Mouse (Mus musculus) stomach, embryonic 15.5 days (tissue): ENCODE results near the gene Steap3. TPM values are rescaled to one million over a fixed set of nuclear protein-coding genes. Genes with fewer than 3 reads are reported as not detected.

Source experiments
- ATAC-seq: fragments of 200-750 bp; cut with Nextera tagmentation; 2 replicates; pipeline ENCODE4 v1.8.0; 2017; ENCODE audit warnings: low read depth, moderate number of reproducible peaks, moderate TSS enrichment; ENCODE audit not compliant: insufficient read depth, low FRiP score
- H3K27ac ChIP-seq: fragments of 300-500 bp; sonication (generic); 2 replicates; pipeline ENCODE4 v1.5.1; 2015; ENCODE audit warnings: mild to moderate bottlenecking, inconsistent platforms
- H3K27me3 ChIP-seq: fragments of 300-500 bp; sonication (generic); replicated peaks from 2 replicates; pipeline ENCODE4 v1.6.1; 2015; ENCODE audit warnings: inconsistent platforms
- H3K36me3 ChIP-seq: fragments of 300-500 bp; sonication (generic); 2 replicates; pipeline ENCODE4 v1.6.1; 2015; ENCODE audit warnings: inconsistent platforms
- H3K4me1 ChIP-seq: fragments of 300-500 bp; sonication (generic); 2 replicates; pipeline ENCODE4 v1.6.1; 2015; ENCODE audit warnings: inconsistent platforms
- H3K4me2 ChIP-seq: fragments of 300-500 bp; sonication (generic); 2 replicates; pipeline ENCODE4 v1.6.1; 2015; ENCODE audit warnings: mild to moderate bottlenecking, inconsistent platforms
- H3K4me3 ChIP-seq: fragments of 300-500 bp; sonication (generic); replicated peaks from 2 replicates; pipeline ENCODE4 v1.5.1; 2015; ENCODE audit warnings: inconsistent platforms
- H3K9ac ChIP-seq: fragments of 300-500 bp; sonication (generic); 2 replicates; pipeline ENCODE4 v1.6.1; 2015; ENCODE audit warnings: inconsistent platforms
- H3K9me3 ChIP-seq: fragments of 300-500 bp; sonication (generic); 2 replicates; pipeline ENCODE4 v1.6.1; 2016; ENCODE audit warnings: inconsistent platforms
- WGBS: fragments of 180-500 bp; shearing (Covaris S2); methylation state at CpG from one replicate; pipeline ENCODE4 v1.1.7; 2015; 5-methylcytosine and 5-hydroxymethylcytosine counted together
- polyA plus RNA-seq: library from polyadenylated mRNA; unstranded; fragments of >200 nt; fragmentation: Nextera tagmentation; extraction: Ambion mirVana; gene quantifications from 2 replicates; pipeline ENCODE4 v1.2.1, GENCODE M21; 2015

The Steap3 gene
- polyA plus RNA-seq, 1 experiment from 2014 or later: 7.3 TPM

- no peak overlapping the region for H3K4me2 ChIP-seq
- no peaks in the 10 kb centered on the region for H3K27me3 ChIP-seq
- no peak overlapping the region for H3K27ac ChIP-seq
- no peak for ATAC-seq
- H3K4me1 ChIP-seq: no peaks in the 10 kb centered on the region
- no peak overlapping the region for H3K4me3 ChIP-seq
- 87% methylated on average over 10 of the region's 10 CpGs for WGBS
- no peaks in the 10 kb centered on the region for H3K36me3 ChIP-seq
- H3K9ac ChIP-seq: no peak overlapping the region
- H3K9me3 ChIP-seq: no peaks in the 10 kb centered on the region
Measured at GRCm38 (mm10) chr1:120193586-120193985, 78.9 kb downstream of the Steap3 start.

GRCm38 (mm10) chr1:120192321-120192720 lies 80.2 kb downstream of the Steap3 start:
- no peaks in the 10 kb centered on the region for H3K4me1 ChIP-seq

GRCm38 (mm10) chr1:120190946-120191345 lies 81.6 kb downstream of the Steap3 start:
- no peak for ATAC-seq
- 67% methylated on average over 6 of the region's 6 CpGs for WGBS

More at GRCm38 (mm10) chr1:120192321-120192720, 80.2 kb downstream of the Steap3 start:
- H3K4me2 ChIP-seq: no peak overlapping the region
- no peak overlapping the region for H3K27ac ChIP-seq
- H3K4me3 ChIP-seq: no peak overlapping the region
- 70% methylated on average over 6 of the region's 6 CpGs for WGBS
- no peaks in the 10 kb centered on the region for H3K27me3 ChIP-seq
- no peaks in the 10 kb centered on the region for H3K36me3 ChIP-seq
- no peak overlapping the region for H3K9ac ChIP-seq
- H3K9me3 ChIP-seq: no peaks in the 10 kb centered on the region
- no peak for ATAC-seq

GRCm38 (mm10) chr1:120190300-120190699 lies 82.2 kb downstream of the Steap3 start:
- no peaks in the 10 kb centered on the region for H3K36me3 ChIP-seq
- H3K27me3 ChIP-seq: no peaks in the 10 kb centered on the region
- 93% methylated on average over 2 of the region's 2 CpGs for WGBS
- H3K4me3 ChIP-seq: no peak overlapping the region
- no peak overlapping the region for H3K4me2 ChIP-seq
- H3K27ac ChIP-seq: no peak overlapping the region
- H3K4me1 ChIP-seq: no peaks in the 10 kb centered on the region
- H3K9ac ChIP-seq: no peak overlapping the region
- ATAC-seq: no peak
- no peaks in the 10 kb centered on the region for H3K9me3 ChIP-seq

More at GRCm38 (mm10) chr1:120190946-120191345, 81.6 kb downstream of the Steap3 start:
- Histone ChIP-seq H3K4me2 (no peak overlapping the region), H3K27me3 (no peaks in the 10 kb centered on the region), H3K9me3 (no peaks in the 10 kb centered on the region), H3K27ac (no peak overlapping the region), H3K4me1 (no peaks in the 10 kb centered on the region), H3K36me3 (no peaks in the 10 kb centered on the region), H3K9ac (no peak overlapping the region), H3K4me3 (no peak overlapping the region)

- no peak overlapping the region for H3K9ac ChIP-seq
- no peak for ATAC-seq
- 82% methylated on average over 6 of the region's 6 CpGs for WGBS
Measured at GRCm38 (mm10) chr1:120189206-120189605, 83.3 kb downstream of the Steap3 start.

GRCm38 (mm10) chr1:120187059-120187458 lies 85.4 kb downstream of the Steap3 start:
- Histone ChIP-seq H3K36me3 (no peaks in the 10 kb centered on the region), H3K9me3 (no peaks in the 10 kb centered on the region), H3K27ac (no peak overlapping the region), H3K9ac (no peak overlapping the region), H3K4me3 (no peak overlapping the region), H3K4me2 (no peak overlapping the region), H3K27me3 (no peaks in the 10 kb centered on the region), H3K4me1 (no peaks in the 10 kb centered on the region)
- WGBS: 79% methylated on average over 7 of the region's 7 CpGs
- no peak for ATAC-seq

More at GRCm38 (mm10) chr1:120189206-120189605, 83.3 kb downstream of the Steap3 start:
- no peak overlapping the region for H3K4me3 ChIP-seq
- no peaks in the 10 kb centered on the region for H3K27me3 ChIP-seq
- no peak overlapping the region for H3K27ac ChIP-seq
- no peaks in the 10 kb centered on the region for H3K36me3 ChIP-seq
- H3K4me2 ChIP-seq: no peak overlapping the region
- no peaks in the 10 kb centered on the region for H3K4me1 ChIP-seq
- no peaks in the 10 kb centered on the region for H3K9me3 ChIP-seq

- Histone ChIP-seq H3K4me2 (no peak overlapping the region), H3K4me3 (no peak overlapping the region), H3K9ac (no peak overlapping the region), H3K4me1 (no peaks in the 10 kb centered on the region), H3K27me3 (no peaks in the 10 kb centered on the region), H3K9me3 (no peaks in the 10 kb centered on the region), H3K27ac (no peak overlapping the region), H3K36me3 (no peaks in the 10 kb centered on the region)
- ATAC-seq: no peak
- WGBS: 68% methylated on average over 9 of the region's 9 CpGs
Measured at GRCm38 (mm10) chr1:120186655-120187054, 85.8 kb downstream of the Steap3 start.

- H3K27ac ChIP-seq: no peak overlapping the region
- H3K4me1 ChIP-seq: no peaks in the 10 kb centered on the region
- 51% methylated on average over 6 of the region's 6 CpGs for WGBS
- no peak overlapping the region for H3K4me3 ChIP-seq
- no peaks in the 10 kb centered on the region for H3K36me3 ChIP-seq
- ATAC-seq: no peak
- H3K9me3 ChIP-seq: no peaks in the 10 kb centered on the region
- H3K9ac ChIP-seq: no peak overlapping the region
- H3K4me2 ChIP-seq: no peak overlapping the region
- H3K27me3 ChIP-seq: no peaks in the 10 kb centered on the region
Measured at GRCm38 (mm10) chr1:120186204-120186603, 86.3 kb downstream of the Steap3 start.

GRCm38 (mm10) chr1:120177141-120177540 lies 95.4 kb downstream of the Steap3 start:
- Histone ChIP-seq H3K4me3 (no peak overlapping the region), H3K4me2 (no peak overlapping the region), H3K4me1 (no peaks in the 10 kb centered on the region), H3K36me3 (no peaks in the 10 kb centered on the region), H3K27me3 (no peaks in the 10 kb centered on the region), H3K27ac (no peak overlapping the region), H3K9me3 (no peaks in the 10 kb centered on the region), H3K9ac (no peak overlapping the region)
- 93% methylated on average over 8 of the region's 8 CpGs for WGBS
- ATAC-seq: no peak

- 20% methylated on average over 14 of the region's 14 CpGs for WGBS
- no peaks in the 10 kb centered on the region for H3K9me3 ChIP-seq
- no peaks in the 10 kb centered on the region for H3K27me3 ChIP-seq
- H3K4me2 ChIP-seq: no peak overlapping the region
- no peak overlapping the region for H3K27ac ChIP-seq
- no peak overlapping the region for H3K4me3 ChIP-seq
- 0 out of 2 replicates have a peak, but pooled peaks have one; percentile 43 for ATAC-seq
- H3K4me1 ChIP-seq: no peaks in the 10 kb centered on the region
- H3K36me3 ChIP-seq: no peaks in the 10 kb centered on the region
- no peak overlapping the region for H3K9ac ChIP-seq
Measured at GRCm38 (mm10) chr1:120176313-120176712, 96.2 kb downstream of the Steap3 start.

- Histone ChIP-seq H3K4me2 (no peak overlapping the region), H3K36me3 (no peaks in the 10 kb centered on the region), H3K27ac (no peak overlapping the region), H3K4me3 (no peak overlapping the region), H3K27me3 (no peaks in the 10 kb centered on the region), H3K4me1 (no peaks in the 10 kb centered on the region), H3K9me3 (no peaks in the 10 kb centered on the region), H3K9ac (no peak overlapping the region)
- ATAC-seq: no peak
- WGBS: 80% methylated on average over 4 of the region's 4 CpGs
Measured at GRCm38 (mm10) chr1:120174991-120175390, 97.5 kb downstream of the Steap3 start.

- no peak overlapping the region for H3K27ac ChIP-seq
- ATAC-seq: no peak
- 51% methylated on average over 5 of the region's 5 CpGs for WGBS
- no peak overlapping the region for H3K4me2 ChIP-seq
- no peaks in the 10 kb centered on the region for H3K4me1 ChIP-seq
- H3K4me3 ChIP-seq: no peak overlapping the region
- no peaks in the 10 kb centered on the region for H3K27me3 ChIP-seq
- no peaks in the 10 kb centered on the region for H3K9me3 ChIP-seq
- no peaks in the 10 kb centered on the region for H3K36me3 ChIP-seq
- no peak overlapping the region for H3K9ac ChIP-seq
Measured at GRCm38 (mm10) chr1:120171819-120172521, 100.5 kb downstream of the Steap3 start.
